Mouse (Mus musculus) embryo, embryonic 11 days (tissue): Measurements from ENCODE around the gene Cry2.
A peak's percentile ranks its signal among the peaks of the same experiment; 100 is the strongest.
"Not testable (repeated sequence)": the region's sequence is repeated elsewhere in the genome, so short reads cannot be mapped to it uniquely, and the experiment has no call there.

ENCODE experiments used
- DNase-seq: peaks from one replicate; pipeline ENCODE4 v3.0.0-alpha.2; 2015

Cry2 gene

DNA sequence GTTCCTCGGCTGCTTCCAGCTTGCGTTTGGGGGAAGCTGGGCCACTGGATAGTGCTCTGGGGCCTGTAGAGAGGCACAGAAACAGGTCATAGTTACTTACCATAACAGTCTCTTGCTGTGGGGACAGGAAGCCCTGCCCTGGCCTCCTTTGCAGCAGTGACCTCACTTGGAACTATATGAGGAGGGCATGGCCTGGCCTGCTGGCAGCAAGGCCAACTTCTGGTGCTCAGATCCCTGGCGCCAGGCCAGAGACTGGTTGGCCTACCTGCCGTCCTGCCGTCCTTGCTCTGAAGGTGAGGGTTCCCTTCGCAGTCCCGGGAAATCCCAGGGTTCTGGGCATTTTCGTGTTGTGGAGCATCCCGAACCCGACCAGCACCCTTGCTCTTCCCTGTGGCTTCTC, 22.1 kb downstream of the Cry2 start:
- no peak for DNase-seq

DNA sequence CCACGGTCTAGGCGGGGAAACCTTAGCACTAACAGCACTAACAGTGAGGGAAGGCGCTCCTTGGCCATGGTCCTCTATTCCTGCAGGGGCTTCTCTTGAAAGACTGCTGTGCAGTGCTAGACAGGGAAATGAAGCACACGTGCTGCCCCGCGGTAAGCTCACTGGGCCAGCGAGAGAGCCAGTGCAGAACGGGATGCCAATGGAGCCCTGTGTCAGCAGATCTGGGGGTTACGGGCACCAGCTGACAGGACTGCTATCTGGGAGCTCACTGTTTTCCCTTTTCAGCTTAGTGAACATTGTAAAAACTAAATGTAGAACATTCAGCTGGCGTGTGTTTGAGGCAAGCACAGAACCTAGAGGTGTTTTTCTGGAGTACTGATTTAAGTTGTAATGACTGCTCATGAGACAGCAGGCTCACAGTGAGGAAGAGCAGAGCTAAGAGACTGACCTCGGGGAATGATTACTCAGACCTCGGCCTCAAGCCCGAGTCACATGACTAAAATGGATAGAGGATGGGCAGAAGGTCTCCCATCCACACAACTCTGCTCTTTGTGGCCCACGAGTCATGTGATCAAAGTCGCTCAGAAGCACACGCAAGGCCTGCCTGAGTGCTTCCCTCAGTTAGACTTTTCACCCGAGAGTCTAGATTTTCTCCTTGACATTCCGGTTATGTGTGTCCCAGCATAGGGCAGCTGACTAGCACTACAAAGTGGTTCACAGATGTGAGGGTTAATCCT, 25.4 kb downstream of the Cry2 start:
- DNase-seq, result no peak

DNA sequence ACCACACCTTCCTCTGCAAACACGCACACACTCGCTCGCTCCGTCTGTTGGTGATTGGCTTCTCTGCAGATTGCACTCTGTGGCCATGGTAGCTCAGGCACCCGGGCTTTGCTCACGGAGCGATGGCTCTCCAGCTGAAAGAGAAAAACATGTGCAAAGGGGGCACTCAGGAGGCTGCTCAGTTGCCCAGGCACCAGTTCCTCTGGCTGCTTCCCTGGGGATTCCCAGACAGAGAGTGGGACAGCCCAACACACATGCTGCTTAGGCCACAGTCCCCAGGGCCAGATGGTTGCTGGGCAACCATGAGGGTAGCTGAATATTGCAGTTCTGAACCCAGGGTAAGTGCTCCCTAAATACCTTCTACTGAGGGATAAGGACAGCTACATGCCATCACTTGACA, 28.2 kb downstream of the Cry2 start:
- DNase-seq, result peak; percentile 27

DNA sequence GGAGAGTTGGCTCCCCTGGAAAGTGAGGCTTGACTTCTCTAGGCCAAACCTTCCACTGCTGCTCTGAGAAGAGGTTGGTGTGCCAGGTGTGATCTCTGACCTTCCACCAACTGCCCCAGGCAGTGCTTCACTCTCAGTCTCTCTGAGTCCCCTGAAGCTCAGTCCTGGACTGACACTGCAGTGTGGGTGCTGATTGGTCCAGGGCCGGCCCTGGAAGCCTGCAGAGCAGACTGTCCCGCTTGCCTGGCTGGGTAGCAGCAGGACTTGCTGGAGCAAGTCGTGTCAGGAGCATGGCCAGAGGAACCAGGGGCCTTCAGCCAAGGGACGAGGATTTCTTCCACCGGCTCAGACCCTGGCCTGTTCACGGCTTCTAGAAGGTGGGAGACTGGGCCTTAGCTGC, 29.1 kb downstream of the Cry2 start:
- DNase-seq, result no peak

DNA sequence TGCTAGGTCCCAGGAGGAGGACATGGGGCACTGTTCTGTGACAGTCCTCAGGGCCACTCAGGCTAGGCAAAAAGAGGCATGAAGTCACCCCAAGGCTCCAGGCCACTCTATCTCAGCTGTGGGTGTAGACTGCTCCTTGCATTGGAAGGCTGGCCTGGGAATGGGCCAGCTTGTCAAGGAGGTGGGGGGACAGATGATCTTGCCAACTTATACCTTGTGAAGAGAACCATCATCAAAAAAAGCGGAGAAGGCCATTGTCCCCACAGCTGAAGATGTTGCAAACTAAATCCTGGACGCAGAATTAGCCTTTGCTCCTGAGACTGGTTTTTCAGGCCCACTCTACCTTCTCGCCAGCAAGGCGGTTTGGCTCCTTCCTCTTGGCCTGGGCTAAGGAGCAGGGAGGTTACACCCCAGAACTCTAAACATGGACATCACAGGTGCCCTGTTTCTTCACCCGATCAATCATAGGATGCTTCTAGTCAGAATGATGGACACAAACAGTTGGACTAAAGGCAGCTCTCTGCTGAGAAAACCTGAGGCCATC, 30.0 kb downstream of the Cry2 start:
- no peak for DNase-seq

DNA sequence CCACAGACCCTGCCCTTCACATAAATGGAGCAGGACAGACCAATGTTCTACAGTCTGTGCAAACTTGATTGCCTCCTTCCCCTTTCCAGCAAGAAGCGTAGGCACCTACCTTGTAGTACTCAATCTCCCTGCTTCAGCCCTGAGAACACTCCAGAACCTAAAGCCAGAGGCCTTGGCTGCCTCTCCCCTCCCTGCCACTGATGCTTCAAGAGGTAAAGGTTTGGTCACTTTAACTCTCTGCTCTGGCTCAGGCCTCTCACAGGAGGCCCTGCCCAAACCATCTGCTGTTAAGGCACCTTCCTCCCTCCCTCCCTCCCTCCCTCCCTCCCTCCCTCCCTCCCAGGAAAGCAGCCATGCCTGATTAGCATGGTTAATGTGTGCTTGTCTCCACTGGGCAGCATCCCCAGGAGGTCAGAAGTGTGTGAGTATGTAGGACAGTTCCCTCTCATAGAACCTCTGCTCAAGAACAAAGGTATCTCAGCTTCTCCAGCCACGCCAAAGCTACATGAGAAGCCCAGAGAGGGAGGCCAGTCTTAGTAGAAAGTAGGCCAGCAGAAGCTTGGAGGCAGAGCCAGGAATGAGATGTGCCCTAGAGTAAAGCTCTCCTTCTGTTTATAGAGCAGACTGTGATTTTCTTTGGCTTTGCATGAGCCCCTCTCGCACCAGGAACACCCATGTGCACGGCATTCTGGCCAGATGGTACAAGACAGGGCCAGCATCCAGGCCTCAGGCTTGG, 31.1 kb downstream of the Cry2 start:
- no peak for DNase-seq

DNA sequence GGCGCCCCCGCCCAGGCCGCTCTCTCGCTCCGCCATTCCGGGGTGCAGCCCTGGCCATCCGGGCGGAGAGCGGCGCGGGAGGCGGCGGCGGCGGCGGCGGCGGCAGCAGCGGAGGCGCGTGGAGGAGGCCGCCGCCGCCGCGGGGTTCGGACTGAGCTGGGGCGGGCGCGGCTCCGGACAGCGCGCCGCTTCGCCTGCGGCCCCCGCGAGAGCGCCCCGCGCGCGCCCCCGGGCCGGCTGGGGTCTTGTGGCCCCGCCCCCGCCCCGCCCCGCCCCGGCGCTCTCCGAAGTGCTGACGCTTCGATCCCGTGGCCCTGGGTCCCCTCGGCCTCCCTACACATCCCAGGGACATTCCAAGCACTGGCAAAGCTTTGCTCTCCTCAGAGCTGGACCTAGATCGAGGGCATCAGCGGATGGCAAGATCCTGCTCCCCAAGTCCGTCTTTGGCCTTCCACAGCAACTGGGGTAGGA, 32.7 kb downstream of the Cry2 start, which contains the start of gene Mapk8ip1:
Gene Mapk8ip1, minus strand, starts transcription at position 173 of the 471 bp plus-strand sequence.
- DNase-seq, result peak; percentile 86

DNA sequence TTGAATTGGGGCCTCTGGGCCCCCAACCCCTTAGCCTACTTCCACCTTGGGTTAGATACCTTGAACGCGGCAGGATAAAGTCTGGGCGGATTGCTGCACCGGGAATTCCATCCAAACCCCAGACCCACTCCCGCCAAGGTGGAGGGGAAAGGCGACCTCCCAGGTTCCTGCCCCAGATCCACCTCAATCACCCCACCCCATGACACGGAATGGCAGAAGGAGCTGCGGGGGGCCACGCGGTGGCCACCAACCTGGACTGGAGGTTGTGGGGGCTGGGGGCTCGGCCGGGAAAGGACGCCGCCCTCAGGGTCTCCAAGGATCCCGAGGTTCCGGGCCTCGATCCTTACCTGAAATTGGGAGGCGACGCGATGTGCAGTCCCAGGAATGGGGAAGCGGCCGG, 33.2 kb downstream of the Cry2 start:
- no peak for DNase-seq

DNA sequence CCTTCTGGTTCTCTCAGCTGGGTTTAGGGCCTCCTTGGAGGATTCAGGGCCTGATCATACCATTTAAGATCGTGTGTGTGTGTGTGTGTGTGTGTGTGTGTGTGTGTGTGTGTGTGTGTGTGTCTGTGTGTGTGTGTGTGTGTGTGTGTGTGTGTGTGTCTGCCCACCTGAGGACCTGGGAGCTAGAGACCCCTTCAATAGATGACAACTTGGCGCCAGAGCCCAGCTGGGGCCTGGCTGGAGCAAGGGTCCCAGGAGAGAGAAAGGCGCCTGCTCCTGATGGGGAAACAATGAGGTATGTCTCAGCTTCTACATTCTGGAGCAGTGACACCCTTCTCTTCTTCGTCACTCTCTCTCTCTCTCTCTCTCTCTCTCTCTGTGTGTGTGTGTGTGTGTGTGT, 34.0 kb downstream of the Cry2 start:
- DNase-seq, result not testable (repeated sequence)

DNA sequence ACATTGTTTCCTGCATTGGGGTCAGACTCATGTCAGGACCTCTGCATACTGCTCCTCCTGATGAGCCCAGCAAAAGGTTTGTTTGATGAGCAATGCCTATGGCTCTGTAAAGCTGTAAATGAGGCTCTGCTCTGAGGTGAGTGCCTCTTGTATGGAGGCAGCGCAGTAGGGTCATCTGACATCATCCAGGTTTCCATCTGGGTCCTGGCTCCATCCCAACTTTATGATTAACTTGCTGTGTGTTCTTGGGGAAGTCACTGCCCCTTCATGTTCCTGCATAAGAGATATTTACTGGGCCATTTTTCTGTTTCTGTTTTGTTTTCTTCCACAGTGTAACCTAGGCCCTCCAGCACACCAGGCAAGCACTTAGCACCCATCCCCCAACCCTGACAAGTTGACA, 36.4 kb downstream of the Cry2 start:
- no peak for DNase-seq

DNA sequence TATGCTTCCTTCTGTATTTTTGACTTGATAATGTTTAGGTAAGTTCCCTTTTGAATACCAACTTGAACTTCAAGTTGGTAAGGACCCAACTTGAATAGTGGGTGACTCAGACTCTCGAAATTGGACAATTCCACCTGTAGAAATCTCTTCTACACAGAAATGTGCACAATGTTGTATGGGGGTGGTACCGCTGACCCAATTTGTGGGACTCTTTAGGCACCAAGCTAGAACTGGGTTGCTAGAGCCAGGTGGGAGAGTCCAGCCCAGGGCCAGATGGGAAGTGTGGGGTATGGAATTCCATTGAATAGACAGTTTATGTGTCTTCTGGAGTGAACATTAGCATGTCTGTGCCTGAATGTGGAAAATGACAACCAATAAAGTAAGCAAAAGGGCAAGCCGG, 38.3 kb downstream of the Cry2 start:
- DNase-seq, result no peak

DNA sequence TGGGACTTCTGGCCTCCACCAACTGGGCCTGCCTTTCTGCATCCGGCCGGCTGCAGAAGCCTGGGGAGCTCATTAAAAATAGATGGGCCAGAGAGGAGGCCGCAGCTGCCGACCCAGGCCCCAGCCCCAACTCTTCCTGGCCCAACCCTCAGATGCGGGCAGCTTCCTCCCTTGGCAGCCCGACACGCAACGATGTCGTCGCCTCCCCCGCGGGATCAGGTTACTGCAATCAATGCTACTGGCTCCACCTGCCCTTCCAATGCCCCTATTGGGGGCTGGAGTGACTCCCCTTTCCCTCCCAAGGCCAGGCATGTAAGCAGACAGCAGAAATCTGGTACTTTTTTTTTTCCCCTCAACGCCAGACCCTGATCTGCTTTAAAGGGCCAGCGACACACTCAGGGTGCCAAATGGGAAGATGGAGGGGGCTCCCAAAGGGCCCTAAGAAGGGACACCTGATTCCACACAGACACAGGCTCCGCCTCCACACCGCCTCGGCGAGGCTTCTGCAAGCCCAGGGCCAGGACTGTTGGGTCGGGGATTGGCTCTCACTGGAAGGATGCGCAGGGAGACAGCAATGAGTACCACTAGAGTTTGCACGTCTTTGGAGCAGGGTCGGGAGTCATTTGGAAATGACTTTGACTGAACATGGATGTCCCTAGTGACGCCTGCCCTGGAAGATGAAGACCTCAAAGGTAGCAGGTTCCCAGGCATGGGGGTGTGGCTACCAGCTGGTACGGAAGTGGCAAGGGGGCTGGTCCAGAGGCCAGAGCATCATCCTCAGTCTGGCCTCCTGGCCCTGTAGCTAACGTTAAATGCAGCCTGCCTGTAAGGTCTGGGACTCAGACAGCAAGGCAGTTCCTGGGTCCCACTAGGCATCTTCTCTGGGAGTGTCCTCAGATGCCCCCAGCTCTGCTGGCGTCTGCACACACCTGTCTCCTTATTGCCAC, 41.3 kb downstream of the Cry2 start:
- peak; percentile 91 for DNase-seq

DNA sequence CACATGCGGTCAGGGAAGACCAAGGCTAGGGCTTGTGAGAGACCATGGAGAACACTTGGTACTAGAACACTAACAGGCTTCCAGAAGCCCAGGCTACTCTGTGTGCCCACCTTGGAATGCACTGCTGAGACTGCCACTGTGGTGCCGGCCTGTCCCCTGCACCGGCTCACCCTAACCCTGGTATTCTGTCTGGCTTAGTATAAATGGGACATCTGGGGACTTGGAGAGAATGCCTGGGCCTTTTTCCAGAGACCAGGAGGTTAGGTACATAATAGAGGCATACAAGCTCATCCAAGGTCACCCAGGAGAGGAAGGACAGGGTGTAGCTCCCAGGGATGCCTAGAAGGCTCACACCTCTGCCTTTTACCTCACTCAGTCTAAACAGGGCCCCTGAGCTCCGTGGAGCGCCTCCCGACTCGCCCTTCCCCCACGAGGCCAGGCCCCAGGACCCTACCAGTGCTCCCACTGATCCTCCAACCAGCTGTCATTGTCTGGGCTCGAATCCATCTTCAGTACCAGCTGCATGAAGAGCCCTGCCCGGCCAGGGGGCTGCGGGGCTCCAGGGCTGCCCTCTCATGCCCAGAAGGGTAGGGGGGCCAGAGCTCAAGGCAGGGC, 42.0 kb downstream of the Cry2 start:
- no peak for DNase-seq

DNA sequence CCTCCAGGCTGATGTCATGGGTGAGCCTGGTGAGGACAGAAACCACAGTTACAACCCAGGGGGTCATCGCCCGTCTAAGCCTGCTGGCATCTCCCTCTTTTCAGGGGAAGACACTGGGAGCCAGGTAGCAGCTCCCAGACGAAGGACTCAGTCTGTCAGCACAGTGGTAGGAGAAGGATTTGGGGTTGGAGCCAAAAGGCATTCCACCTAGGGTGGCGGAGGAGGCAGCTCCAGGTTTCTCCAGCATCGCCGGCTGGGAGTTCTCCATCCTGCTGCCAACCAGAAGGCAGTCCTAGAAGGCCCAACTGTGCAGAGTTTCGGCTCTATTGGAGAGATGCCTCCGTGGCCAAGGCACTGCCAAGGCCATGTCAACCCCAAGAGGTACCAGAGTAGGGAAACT, 42.7 kb downstream of the Cry2 start:
- no peak for DNase-seq

DNA sequence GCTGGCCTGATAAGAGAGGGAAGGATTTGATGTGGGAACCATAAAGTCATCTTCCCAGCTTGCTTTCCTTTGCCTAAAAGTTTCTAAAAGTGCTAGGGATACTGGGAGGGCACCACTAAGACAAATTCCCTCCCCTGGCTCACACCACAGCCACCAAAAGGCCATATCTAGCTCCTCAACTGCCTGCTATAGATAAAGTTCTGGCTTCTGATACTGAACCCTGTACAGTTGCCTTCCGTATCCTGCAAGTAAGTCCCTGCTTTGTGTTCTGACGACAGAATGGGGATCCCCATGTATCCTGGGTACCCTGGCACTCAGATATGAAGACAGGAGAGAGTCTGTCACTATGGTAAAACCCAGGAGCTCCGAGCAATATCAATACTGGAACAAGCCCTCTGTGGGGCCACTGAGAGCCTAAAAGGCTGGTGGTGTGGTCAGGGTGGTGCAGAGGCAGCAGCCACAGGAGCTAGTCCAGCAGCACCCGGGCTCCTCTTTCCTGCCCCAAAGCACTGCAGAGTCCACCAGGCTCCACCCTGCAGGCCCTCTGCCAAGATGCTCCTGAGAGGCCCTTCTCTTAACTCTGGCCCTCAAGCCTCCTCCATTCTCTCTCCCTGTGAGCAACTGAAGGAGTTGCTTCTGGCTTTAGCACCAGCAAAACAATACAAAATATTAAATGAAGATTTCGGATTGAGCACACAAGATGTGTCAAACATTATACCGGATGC, 43.5 kb downstream of the Cry2 start:
- DNase-seq, result no peak

DNA sequence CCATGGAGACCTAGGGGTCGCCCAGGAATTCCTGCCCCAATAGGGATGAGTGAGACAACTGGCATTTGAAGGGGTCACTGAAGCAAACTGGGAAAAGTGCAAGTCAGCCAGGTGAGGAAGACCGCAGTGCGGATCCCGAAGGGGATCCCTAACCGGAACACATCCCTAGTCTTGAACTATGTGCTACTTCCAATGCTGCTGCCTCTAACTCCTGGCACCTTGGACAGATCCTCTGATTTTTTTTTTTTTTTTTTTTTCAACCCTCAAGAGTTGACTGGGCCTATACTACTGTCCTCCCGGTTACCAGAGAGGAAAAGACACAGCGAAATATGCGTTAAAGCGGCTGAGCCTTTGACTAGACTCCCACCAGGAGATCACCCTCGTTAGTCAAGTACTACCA, 44.2 kb downstream of the Cry2 start:
- DNase-seq, result no peak

DNA sequence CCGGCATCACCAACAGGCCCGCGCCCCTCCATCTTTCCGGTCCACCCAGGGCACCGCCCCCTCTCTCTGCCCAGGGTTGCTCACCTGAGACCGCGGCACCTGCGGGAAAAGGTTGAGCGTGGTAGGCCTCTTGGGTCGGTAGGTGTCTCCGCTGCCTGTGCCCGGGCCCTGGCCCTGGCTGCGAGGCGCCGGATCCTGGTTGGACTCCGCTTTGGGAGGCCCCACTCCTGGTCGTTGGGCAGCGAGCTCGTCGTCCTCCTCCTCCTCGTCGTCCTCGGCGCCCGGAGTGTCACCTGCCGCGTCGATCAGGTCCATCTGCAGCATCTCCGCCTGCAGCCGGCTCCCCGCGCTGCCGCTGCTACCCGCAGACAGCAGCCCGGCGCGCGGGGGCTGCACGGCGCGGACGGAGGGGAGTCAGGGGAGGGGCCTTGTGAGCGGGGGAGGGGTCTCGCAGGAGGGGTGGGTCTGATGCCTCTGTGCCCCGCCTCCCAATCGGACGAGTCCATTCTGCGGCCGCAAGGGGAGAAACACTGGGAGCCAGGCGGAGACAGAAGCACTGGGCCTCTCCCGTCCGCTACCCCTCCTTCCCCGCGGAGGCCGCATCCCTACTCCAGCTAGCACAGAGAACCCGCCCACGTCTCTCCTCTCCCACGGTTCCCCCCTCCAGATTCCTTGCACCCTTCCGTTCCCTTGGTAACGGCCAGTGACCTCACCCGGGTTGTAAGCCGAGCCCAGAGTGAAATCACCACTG, 44.8 kb downstream of the Cry2 start:
- DNase-seq, result peak; percentile 98

DNA sequence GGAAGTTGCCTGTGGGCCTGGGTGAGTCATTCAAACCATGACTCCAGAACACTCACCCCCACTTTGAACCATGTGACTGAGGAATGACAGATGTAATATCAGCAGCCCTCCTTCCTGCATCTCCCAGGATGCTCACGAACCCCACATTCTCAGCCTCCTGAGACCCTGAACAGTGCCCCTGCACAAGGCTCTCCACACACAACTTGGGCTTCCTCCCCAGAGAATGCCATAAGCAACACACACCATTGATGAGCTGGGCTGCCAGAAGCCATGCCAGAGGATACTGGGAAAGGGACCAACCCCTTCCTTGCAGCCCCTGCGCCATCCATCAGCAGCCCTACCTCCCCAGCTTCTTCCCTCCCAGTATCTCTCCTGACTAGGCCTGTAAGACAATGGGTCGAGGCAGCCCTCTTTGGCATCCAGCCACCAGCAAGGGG, 45.7 kb downstream of the Cry2 start:
- no peak for DNase-seq

DNA sequence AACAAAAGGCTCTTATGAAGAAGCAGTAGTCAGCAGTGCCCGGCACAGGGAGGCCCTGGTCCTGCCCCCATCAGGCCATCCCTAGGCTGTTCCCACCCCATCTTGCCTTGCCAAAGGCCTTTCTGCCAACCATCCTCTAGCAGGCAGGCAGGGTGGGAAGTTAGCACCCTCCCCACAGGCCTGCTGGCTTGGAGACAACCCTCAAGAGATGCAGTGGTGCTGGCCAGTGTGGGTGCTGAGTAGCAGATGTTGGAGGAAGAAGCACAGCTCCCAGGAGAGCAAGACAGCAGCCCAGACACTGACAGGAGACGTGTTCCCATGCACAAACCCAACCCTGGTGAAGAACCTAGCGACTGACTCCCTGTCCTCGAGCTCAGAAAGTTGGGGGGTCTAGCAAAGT, 46.2 kb downstream of the Cry2 start:
- no peak for DNase-seq

DNA sequence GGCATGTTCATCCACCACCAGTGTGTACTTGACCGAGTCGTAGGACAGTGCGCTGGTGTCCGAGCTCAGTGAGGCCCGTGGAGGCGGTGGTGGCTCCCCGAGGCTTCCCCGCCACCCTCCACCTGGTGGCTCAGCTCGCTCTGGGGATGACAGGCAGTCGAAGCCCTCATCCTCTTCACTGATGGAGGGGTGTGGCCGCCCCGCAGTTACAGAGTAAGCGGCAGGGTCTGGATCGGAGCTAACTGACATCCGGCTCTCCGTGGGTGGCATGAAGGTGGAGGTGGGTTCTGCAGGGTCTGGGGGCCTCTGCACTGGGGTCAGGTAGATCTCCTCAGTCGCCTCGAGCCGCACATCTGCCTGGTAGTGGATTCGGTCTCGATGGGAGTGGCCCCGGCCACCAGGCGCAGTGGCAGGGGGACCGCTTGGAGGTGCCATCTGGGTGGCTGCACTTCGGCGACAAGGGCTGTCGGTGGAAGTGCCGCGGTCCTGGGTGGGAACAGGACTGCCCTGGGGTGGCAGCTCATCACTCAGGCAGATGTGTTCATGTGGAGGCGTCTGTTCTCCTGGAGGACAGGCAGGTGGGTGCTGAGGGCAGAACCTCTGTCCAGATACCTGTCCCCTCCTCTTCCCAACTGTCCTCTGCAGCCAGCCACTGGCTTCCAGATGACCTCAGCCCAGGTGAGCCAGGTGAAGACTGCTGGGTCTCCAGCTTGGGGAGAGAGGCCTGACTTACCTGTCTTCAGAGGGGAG, 46.8 kb downstream of the Cry2 start:
- DNase-seq, result no peak
